Mouse (Mus musculus) ES-Bruce4 (cell line): ENCODE measurements around the gene Traf2.

Experiments used
- CTCF ChIP-seq: IDR thresholded peaks from one replicate; pipeline ENCODE4 v1.8.1; 2011; ENCODE audit warnings: low read depth, low read length
- EP300 ChIP-seq: IDR thresholded peaks from 2 replicates; pipeline ENCODE4 v1.6.1; 2011; ENCODE audit warnings: low read depth, low read length; ENCODE audit not compliant: insufficient read depth
- POLR2A ChIP-seq: IDR thresholded peaks from one replicate; pipeline ENCODE4 v1.8.1; 2011; ENCODE audit warnings: low read length; ENCODE audit not compliant: insufficient read depth

GRCm38 (mm10) chr2:25551186-25551585, 4.4 kb upstream of the Traf2 start:
- no peak for TF ChIP-seq POLR2A
- peak; percentile 70 for TF ChIP-seq CTCF
- TF ChIP-seq EP300 = no peak
